Mouse (Mus musculus) heart, embryonic 11.5 days (tissue): ENCODE results near the gene Olah. TPM values are rescaled to one million over a fixed set of nuclear protein-coding genes. Genes with fewer than 3 reads are reported as not detected.

ENCODE experiments used
- ATAC-seq: fragments of 200-750 bp; cut with Nextera tagmentation; replicated peaks from 2 replicates; pipeline ENCODE4 v1.8.0; 2017; ENCODE audit warnings: moderate library complexity; ENCODE audit not compliant: insufficient number of reproducible peaks, low FRiP score, low TSS enrichment
- H3K27ac ChIP-seq: fragments of 300-500 bp; sonication (generic); 2 replicates; pipeline ENCODE4 v1.5.1; 2014; ENCODE audit warnings: mild to moderate bottlenecking, low read depth, low read length
- H3K27me3 ChIP-seq: fragments of 300-500 bp; sonication (generic); 2 replicates; pipeline ENCODE4 v1.6.1; 2014; ENCODE audit warnings: mild to moderate bottlenecking, low read length, mixed read lengths; ENCODE audit not compliant: control insufficient read depth, insufficient read depth
- H3K36me3 ChIP-seq: fragments of 300-500 bp; sonication (generic); 2 replicates; pipeline ENCODE4 v1.6.1; 2014; ENCODE audit warnings: mild to moderate bottlenecking, low read length, moderate library complexity, mixed read lengths; ENCODE audit not compliant: control insufficient read depth, insufficient read depth
- H3K4me1 ChIP-seq: fragments of 300-500 bp; sonication (generic); 2 replicates; pipeline ENCODE4 v1.6.1; 2014; ENCODE audit warnings: low read length; ENCODE audit not compliant: control insufficient read depth, insufficient read depth
- H3K4me2 ChIP-seq: fragments of 300-500 bp; sonication (generic); 2 replicates; pipeline ENCODE4 v1.6.1; 2014; ENCODE audit warnings: mild to moderate bottlenecking, moderate library complexity
- H3K4me3 ChIP-seq: fragments of 300-500 bp; sonication (generic); 2 replicates; pipeline ENCODE4 v1.5.1; 2014; ENCODE audit warnings: low read depth, low read length
- H3K9ac ChIP-seq: fragments of 300-500 bp; sonication (generic); 2 replicates; pipeline ENCODE4 v1.6.1; 2014; ENCODE audit warnings: mild to moderate bottlenecking, low read depth, low read length, moderate library complexity
- H3K9me3 ChIP-seq: fragments of 300-500 bp; sonication (generic); replicated peaks from 2 replicates; pipeline ENCODE4 v1.6.1; 2016; ENCODE audit warnings: low read length; ENCODE audit not compliant: control insufficient read depth
- WGBS: fragments of 180-500 bp; shearing (Covaris S2); extraction: QIAGEN DNeasy Blood & Tissue Kit; methylation state at CpG from one replicate; pipeline ENCODE4 v1.1.7; 2014; ENCODE audit not compliant: insufficient replicate concordance; 5-methylcytosine and 5-hydroxymethylcytosine counted together
- polyA plus RNA-seq: library from polyadenylated mRNA; unstranded; fragments of >200 nt; fragmentation: Nextera tagmentation; extraction: Ambion mirVana; gene quantifications from 2 replicates; pipeline ENCODE4 v1.2.1, GENCODE M21; 2014

Gene Olah
- polyA plus RNA-seq, 1 experiment from 2014 or later: not detected

DNA sequence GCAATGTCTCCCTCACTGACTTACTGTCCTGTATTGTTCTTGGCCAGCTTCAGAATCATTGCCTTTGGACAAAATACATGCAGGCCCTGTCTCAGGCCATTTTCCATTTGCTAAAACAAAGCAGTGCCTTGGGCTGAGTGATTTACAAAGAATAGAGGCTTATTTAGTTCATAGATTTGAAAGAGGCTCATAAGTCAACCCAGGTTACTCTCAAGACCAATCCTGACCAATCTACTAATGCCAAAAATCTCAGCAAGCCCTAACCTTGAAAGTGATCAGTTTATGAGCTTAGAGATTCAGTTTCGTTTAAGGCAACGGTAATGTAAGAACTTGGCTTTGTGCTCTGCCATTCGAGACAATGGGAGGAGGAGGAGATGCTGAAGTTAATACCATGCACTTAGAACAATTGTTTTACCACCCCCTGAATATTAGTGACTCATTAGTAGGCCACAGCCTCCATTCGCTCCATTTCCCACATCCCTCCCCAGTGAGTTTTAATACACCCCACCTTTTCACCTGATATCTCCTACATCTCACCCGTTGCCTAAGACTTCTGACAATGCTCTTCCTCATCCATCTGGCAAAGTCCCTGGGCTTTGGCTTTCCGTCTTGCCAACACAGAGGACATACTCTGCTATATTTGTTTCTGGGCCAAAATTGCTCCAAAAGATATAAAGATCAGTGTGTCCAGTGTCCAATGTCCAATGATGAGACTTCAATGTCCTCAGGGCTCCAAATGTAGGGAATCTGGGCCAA lies 9.7 kb downstream of the Olah start:
- no peaks in the 10 kb centered on the region for H3K27me3 ChIP-seq
- ATAC-seq: no peak
- no peak overlapping the region for H3K4me3 ChIP-seq
- WGBS: 79% methylated on average over 6 of the region's 6 CpGs
- no peaks in the 10 kb centered on the region for H3K36me3 ChIP-seq
- no peak overlapping the region for H3K4me2 ChIP-seq
- no peak overlapping the region for H3K27ac ChIP-seq
- no peaks in the 10 kb centered on the region for H3K4me1 ChIP-seq
- no peaks in the 10 kb centered on the region for H3K9me3 ChIP-seq
- H3K9ac ChIP-seq: no peak overlapping the region

DNA sequence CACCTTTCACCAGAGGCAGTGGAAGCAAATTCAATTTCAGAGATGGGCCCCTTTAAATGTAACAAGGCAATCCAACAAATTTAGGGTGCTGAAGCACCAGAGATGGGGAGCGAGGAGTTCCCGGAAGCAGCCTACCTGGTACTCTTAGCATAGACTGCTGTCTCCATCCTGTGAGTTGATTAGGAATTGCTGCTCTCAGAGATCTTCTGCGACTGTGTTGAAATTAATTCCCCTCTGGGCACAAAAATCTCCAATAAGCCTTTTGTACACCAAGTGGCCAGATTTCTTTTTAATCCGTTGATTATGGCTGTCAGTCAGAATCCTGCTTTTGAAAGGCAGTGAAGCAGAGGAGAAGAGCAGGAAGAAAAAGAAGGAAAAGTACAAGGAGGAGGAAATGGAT lies 31.9 kb downstream of the Olah start:
- H3K27me3 ChIP-seq: no peaks in the 10 kb centered on the region
- no peaks in the 10 kb centered on the region for H3K9me3 ChIP-seq
- WGBS: 71% methylated on average over 4 of the region's 4 CpGs
- no peak overlapping the region for H3K4me2 ChIP-seq
- H3K4me3 ChIP-seq: no peak overlapping the region
- H3K9ac ChIP-seq: no peak overlapping the region
- no peaks in the 10 kb centered on the region for H3K4me1 ChIP-seq
- no peak for ATAC-seq
- no peak overlapping the region for H3K27ac ChIP-seq
- no peaks in the 10 kb centered on the region for H3K36me3 ChIP-seq

DNA sequence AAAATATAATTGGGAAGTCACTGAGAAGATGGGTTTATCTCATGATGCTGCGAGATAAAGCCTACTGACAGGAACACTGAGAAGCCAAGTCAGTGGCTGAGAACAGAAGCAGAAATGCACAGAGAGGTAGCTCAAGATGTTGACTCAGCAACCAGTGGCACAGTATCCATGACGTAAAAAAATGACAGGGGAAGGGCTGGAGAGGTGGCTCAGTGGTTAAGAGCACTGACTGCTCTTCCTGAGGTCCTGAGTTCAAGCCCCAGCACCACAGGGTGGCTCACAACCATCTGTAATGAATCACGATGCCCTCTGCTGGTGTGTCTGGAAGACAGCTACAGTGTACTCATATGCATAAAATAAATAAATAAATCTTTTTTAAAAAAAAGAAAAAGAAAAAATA lies 35.9 kb downstream of the Olah start:
- Histone ChIP-seq H3K4me2 (no peak overlapping the region), H3K4me3 (no peak overlapping the region), H3K4me1 (no peaks in the 10 kb centered on the region), H3K36me3 (no peaks in the 10 kb centered on the region), H3K27me3 (no peaks in the 10 kb centered on the region), H3K27ac (no peak overlapping the region), H3K9ac (no peak overlapping the region), H3K9me3 (no peaks in the 10 kb centered on the region)
- WGBS: 74% methylated on average over 3 of the region's 3 CpGs
- ATAC-seq: no peak

DNA sequence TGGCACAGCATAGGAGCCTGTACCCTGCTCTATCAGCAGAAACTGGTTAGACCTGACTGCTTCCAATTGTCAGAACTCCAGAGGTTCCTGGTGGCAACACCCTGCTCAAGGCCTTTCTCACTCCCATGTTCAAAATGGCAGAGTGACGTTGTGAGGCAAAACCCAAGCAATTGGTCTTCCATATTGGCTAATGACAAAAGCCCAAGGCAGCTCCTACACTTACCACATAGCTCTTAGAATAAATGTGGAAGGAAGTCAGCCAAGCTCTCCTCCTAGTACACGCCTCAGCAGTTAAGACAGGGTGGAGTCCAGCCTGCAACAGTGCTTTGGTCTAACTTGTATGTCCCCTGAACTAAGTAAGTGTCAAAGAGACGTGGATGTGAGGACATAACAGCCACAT lies 39.1 kb downstream of the Olah start:
- Histone ChIP-seq H3K4me2 (no peak overlapping the region), H3K9me3 (no peaks in the 10 kb centered on the region), H3K36me3 (no peaks in the 10 kb centered on the region), H3K9ac (no peak overlapping the region), H3K27ac (no peak overlapping the region), H3K4me1 (no peaks in the 10 kb centered on the region), H3K27me3 (no peaks in the 10 kb centered on the region), H3K4me3 (no peak overlapping the region)
- no peak for ATAC-seq
- WGBS: 76% methylated on average over 3 of the region's 3 CpGs

DNA sequence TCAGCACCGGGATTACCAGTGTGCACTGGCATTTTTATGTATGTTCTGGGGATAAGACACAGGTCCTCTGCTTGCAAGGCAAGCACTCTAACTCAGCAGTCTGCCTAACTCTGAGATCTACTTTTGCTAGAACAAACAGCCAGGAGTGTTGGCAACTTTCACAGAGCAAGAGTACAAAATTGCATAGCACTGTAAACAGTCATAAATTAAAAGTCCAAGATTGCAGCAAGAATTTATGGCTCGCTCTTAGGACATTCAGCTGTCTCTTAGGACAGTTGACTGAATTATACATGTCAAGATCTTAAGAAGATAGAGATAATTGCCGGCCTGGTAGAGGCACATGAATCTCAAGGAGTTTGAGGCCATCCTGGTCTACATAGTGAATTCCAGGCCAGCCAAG lies 40.7 kb downstream of the Olah start:
- Histone ChIP-seq H3K27ac (no peak overlapping the region), H3K4me1 (no peaks in the 10 kb centered on the region), H3K9ac (no peak overlapping the region), H3K27me3 (no peaks in the 10 kb centered on the region), H3K4me2 (no peak overlapping the region), H3K4me3 (no peak overlapping the region), H3K9me3 (no peaks in the 10 kb centered on the region), H3K36me3 (no peaks in the 10 kb centered on the region)
- 72% methylated on average over 3 of the region's 3 CpGs for WGBS
- no peak for ATAC-seq

DNA sequence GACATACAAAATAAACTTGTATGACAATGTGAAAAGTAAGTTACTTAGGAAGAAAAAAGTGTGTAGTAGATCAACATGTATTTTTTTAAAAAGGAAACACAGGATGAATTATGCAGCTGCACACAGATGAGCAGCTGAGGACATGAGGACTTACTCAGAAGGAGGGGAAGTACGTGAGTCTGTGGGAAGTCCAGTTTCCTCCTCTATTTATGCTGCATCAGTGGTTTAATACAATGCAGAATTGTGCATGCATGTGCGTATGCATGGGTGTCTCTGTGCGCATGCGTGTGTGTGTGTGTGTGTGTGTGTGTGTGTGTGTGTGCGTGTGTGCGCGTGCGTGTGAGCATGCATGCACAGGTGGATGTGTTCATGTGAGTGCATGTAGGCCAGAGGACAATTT lies 41.2 kb downstream of the Olah start:
- H3K36me3 ChIP-seq: no peaks in the 10 kb centered on the region
- no peaks in the 10 kb centered on the region for H3K4me1 ChIP-seq
- H3K27me3 ChIP-seq: no peaks in the 10 kb centered on the region
- H3K4me2 ChIP-seq: no peak overlapping the region
- no peak for ATAC-seq
- H3K27ac ChIP-seq: no peak overlapping the region
- no peak overlapping the region for H3K9ac ChIP-seq
- H3K9me3 ChIP-seq: no peaks in the 10 kb centered on the region
- 86% methylated on average over 8 of the region's 8 CpGs for WGBS
- no peak overlapping the region for H3K4me3 ChIP-seq

DNA sequence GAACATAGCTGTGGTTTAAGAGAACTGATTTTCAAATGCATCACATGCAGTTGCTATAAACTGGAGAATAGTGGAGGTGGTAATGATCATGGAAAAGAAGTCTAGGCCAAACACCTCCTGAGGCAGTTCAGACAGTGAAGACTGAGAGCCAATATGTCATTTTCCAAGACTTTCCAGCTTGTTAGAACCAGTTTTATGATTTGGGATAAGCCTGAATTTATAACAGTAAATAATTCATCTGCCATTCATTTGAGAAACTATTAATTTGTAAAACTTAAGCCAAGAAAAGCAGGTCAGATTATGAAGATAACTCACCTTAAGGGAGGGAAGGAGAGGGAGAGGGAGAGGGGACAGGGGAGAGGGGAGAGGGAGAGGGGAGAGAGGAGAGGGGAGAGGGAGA lies 43.9 kb downstream of the Olah start:
- Histone ChIP-seq H3K9me3 (no peaks in the 10 kb centered on the region), H3K4me1 (no peaks in the 10 kb centered on the region), H3K27ac (no peak overlapping the region), H3K27me3 (no peaks in the 10 kb centered on the region), H3K9ac (no peak overlapping the region), H3K36me3 (no peaks in the 10 kb centered on the region), H3K4me3 (no peak overlapping the region), H3K4me2 (no peak overlapping the region)
- ATAC-seq: no peak

DNA sequence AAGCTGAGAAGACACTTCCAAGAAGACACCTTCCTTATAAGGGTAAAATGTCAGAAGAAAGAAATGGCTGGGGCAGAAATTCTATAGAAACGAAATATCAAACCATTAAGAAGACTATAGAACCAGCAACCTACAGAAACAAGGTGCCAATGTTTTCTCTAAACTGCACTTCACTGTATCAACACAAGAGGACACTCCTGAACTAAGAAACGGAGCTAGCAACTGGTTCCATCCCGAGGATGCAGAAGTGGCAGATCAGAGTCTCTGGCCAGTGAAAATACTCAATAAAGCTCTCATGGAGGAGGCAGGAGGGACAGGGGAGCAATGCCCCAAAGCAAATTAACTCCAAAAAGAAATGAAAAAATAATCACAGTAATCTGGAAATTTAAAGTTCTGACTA lies 48.1 kb downstream of the Olah start:
- no peak overlapping the region for H3K4me2 ChIP-seq
- no peaks in the 10 kb centered on the region for H3K4me1 ChIP-seq
- ATAC-seq: no peak
- no peaks in the 10 kb centered on the region for H3K36me3 ChIP-seq
- H3K4me3 ChIP-seq: no peak overlapping the region
- no peak overlapping the region for H3K9ac ChIP-seq
- no peaks in the 10 kb centered on the region for H3K9me3 ChIP-seq
- H3K27ac ChIP-seq: no peak overlapping the region
- H3K27me3 ChIP-seq: 0 out of 2 replicates have a peak, but pooled peaks cover 6% of the 10 kb centered on the region
- 14% methylated on average over 3 of the region's 3 CpGs for WGBS

DNA sequence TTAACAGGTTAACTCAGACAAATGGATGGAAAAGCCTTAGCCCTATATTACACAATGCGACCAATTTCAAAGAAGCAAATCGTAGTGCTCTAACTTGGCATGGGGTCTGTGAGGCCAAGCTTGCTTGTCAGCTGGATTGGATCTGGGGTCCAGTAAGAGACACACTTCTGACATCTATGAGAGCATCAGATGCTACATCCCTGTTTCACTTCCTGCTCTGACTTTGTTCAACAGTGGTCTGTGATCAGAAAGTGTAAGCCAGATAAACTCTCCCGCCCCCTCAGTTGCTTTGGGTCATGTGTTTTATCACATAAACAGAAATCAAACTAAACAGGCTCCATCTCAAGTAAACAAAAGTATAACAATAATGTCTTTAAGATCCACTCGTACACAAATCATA lies 48.6 kb downstream of the Olah start:
- ATAC-seq: no peak
- no peak overlapping the region for H3K27ac ChIP-seq
- no peak overlapping the region for H3K4me3 ChIP-seq
- H3K36me3 ChIP-seq: no peaks in the 10 kb centered on the region
- H3K9me3 ChIP-seq: no peaks in the 10 kb centered on the region
- no peaks in the 10 kb centered on the region for H3K4me1 ChIP-seq
- no peak overlapping the region for H3K9ac ChIP-seq
- 75% methylated on average over 4 of the region's 4 CpGs for WGBS
- H3K27me3 ChIP-seq: 0 out of 2 replicates have a peak, but pooled peaks cover 6% of the 10 kb centered on the region
- H3K4me2 ChIP-seq: no peak overlapping the region
